Mouse (Mus musculus) kidney, adult 2 months (tissue): ENCODE data around the gene Ap4b1. TPM values are rescaled to one million over a fixed set of nuclear protein-coding genes. Genes with fewer than 3 reads are reported as not detected.

Source experiments
- DNase-seq: peaks from one replicate; pipeline ENCODE4 v3.0.0; 2021
- H3K27ac ChIP-seq: fragments of 200-500 bp; 2 replicates; pipeline ENCODE4 v1.5.1; 2012; ENCODE audit warnings: low read depth, low read length, control low read depth, inconsistent platforms; ENCODE audit not compliant: insufficient read depth
- H3K27me3 ChIP-seq: fragments of 200-500 bp; replicated peaks from 2 replicates; pipeline ENCODE4 v1.6.1; 2012; ENCODE audit warnings: mild to moderate bottlenecking, moderate library complexity, low read length, inconsistent platforms; ENCODE audit not compliant: control insufficient read depth, insufficient read depth
- H3K36me3 ChIP-seq: fragments of 200-500 bp; 2 replicates; pipeline ENCODE4 v1.6.1; 2012; ENCODE audit warnings: mild to moderate bottlenecking, moderate library complexity, low read length, inconsistent platforms; ENCODE audit not compliant: control insufficient read depth, insufficient read depth
- H3K4me1 ChIP-seq: fragments of 200-500 bp; 2 replicates; pipeline ENCODE4 v1.6.1; 2011; ENCODE audit warnings: low read length; ENCODE audit not compliant: control insufficient read depth, insufficient read depth
- H3K4me3 ChIP-seq: fragments of 200-500 bp; 2 replicates; pipeline ENCODE4 v1.5.1; 2011; ENCODE audit warnings: mild to moderate bottlenecking, low read depth, low read length, control low read depth; ENCODE audit not compliant: insufficient read depth
- CTCF ChIP-seq: fragments of 200-500 bp; conservative IDR thresholded peaks from 2 replicates; pipeline ENCODE4 v1.5.1; 2011; ENCODE audit warnings: low read depth, mild to moderate bottlenecking, control low read depth, low read length, moderate library complexity, mixed read lengths; ENCODE audit not compliant: insufficient read depth, insufficient read length
- POLR2A ChIP-seq: fragments of 200-500 bp; IDR thresholded peaks from one replicate; pipeline ENCODE4 v1.6.1; 2011; ENCODE audit warnings: low read depth, low read length, control low read depth
- WGBS: fragments of 180-500 bp; shearing (Covaris S2); methylation state at CpG from one replicate; pipeline ENCODE4 v1.1.7; 2018; 5-methylcytosine and 5-hydroxymethylcytosine counted together
- polyA plus RNA-seq: library from polyadenylated mRNA; depleted of rRNA; stranded (reverse); fragments of >200 nt; gene quantifications from 2 replicates; pipeline ENCODE4 v1.2.3, GENCODE M21; 2012

Ap4b1 gene
- polyA plus RNA-seq, 1 experiment: 15.7 TPM

DNA sequence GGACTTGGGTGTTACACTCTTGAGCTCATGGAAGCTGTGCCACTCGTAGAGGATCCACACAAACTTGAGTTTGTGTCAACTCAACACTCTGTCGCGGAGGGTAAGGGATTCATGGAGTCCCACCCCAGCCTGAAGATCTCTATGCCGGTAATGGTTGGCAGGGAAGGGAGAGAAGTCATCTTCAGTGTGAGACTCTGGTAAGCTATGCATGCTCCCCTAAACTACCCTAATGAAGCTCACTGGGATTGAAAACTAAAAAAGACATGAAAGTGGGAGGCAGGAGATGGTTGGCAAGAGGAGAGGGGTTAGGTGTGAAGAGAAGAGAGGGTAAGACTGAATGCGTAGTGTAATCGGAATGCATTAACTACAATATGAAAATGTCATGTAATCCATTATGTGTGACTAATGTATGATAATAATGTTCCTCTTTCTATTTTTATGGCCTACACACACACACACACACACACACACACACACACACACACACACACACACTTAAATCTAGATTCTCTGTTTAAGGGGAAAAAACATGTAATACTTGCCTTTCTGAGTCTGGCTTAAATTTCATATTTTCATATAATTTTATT lies 48.8 kb downstream of the Ap4b1 start:
- TF ChIP-seq POLR2A (no peak), CTCF (no peak)
- DNase-seq: no peak
- Histone ChIP-seq H3K4me3 (no peak overlapping the region), H3K27me3 (no peaks in the 10 kb centered on the region), H3K4me1 (peaks cover 6% of the 10 kb centered on the region; the same call in 1 of the 2 replicates), H3K27ac (no peak overlapping the region; the same call in 1 of the 2 replicates), H3K36me3 (no peaks in the 10 kb centered on the region)
- WGBS: 93% methylated on average over 6 of the region's 6 CpGs

DNA sequence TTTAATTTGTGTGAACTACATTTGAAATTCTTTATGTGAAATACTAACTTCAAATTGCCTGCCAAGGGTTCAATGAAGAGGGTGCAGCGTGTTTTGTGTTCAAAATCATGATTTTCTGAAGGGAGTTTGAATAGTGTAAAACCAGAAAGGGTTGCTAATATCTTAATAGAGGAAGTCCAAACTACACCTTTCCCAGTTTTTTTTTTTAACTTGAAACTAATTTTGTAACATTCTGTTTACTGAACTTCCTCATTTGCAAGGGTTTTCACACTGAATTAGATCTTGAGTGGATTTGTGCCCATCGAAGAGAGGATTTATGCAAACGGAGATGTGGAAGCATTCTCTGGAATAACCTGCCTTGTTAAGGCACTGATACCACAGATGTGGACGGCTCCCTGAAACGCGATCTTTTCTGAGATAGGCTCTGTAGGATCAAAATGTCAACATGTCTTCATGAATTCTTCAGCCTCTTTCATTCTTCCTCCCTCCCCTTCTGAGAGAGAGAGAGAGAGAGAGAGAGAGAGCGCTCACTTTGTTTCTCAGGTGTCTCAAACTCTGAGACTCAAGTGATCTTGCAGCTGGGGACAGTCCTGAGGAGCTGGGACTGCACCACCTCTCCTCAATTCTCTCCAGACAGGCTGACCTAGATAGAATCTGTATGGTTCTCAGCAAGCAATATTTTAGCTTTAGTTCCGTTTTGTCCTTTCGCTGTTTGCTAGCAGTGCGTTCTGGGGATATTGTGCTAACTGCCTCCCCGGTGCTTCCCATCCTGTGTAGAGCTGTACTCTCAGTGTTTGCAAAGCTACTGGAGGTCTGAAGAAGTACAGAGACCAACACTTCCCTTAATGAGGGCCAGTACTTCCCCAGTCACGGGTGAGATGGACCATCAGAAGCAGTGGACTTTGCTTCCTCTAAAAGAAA lies 49.8 kb downstream of the Ap4b1 start, which contains the start of gene Ptpn22:
TSS of gene Ptpn22 (plus strand) at position 915 of the 921 bp plus-strand sequence.
- Histone ChIP-seq H3K4me1 (peaks cover 6% of the 10 kb centered on the region; the same call in 1 of the 2 replicates), H3K36me3 (no peaks in the 10 kb centered on the region), H3K27ac (peak within 1 kb of the TSS; percentile 58), H3K4me3 (no peak within 1 kb of the TSS), H3K27me3 (no peaks in the 10 kb centered on the region)
- DNase-seq: peak; percentile 54
- no peak for TF ChIP-seq CTCF
- no peak for TF ChIP-seq POLR2A
- WGBS: 68% methylated on average over 12 of the region's 12 CpGs

DNA sequence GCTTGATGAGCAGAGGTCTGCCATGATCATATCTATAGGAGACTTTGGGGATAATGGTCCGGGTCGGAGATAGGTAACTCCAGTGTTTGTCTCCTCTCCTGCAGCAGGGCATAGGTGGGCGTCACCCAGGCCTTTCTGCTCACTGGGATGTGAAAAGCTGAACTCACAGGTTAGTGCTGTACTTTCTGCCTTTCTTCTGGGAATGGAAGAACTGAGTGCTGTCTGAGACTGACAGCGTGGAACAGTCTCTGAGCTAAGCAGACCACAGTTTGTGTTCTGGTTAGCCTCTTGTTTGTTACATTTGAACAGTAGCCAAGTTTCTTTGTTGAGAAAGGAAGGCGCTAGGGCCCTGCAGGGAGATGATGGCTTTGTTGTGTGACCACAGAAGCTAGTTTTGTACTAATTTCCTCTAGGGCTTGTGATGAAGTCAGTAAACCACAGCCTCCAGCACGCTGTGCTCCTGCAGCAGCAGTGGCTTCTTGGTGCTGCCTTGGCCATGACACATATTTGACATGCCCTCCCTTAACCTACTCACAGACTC lies 50.6 kb downstream of the Ap4b1 start:
- H3K36me3 ChIP-seq: no peaks in the 10 kb centered on the region
- H3K4me1 ChIP-seq: peaks cover 6% of the 10 kb centered on the region; the same call in 1 of the 2 replicates
- no peaks in the 10 kb centered on the region for H3K27me3 ChIP-seq
- H3K4me3 ChIP-seq: no peak overlapping the region
- H3K27ac ChIP-seq: peak overlapping the region; percentile 58
- peak; percentile 5 for TF ChIP-seq POLR2A
- TF ChIP-seq CTCF: no peak
- DNase-seq: peak; percentile 62
- 34% methylated on average over 6 of the region's 6 CpGs for WGBS

DNA sequence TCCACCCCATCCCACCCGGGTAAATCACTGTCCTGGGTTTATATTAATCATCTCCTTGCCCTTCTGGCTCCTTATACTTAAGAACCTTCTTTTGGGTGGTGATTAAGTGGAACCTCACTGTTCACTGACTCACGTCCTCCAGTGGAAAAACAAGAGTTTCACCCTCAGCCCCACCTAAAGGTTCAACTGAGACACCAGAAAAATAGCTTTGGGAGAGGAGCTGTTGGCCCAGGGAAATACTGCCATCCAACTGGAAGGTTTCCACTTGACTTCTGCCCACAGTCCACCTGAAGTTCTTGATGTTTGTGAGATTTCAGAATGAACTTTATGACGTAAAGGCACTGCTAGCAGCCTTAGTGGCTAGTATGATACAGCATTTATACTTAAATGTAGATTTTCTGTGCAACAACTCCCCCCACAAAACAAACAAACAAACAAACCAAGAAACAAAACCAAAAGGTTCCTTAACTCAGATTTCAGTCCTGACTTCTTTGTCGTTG lies 53.5 kb downstream of the Ap4b1 start:
- no peaks in the 10 kb centered on the region for H3K36me3 ChIP-seq
- no peaks in the 10 kb centered on the region for H3K27me3 ChIP-seq
- H3K27ac ChIP-seq: no peak overlapping the region
- DNase-seq: no peak
- H3K4me3 ChIP-seq: no peak overlapping the region
- peaks cover 7% of the 10 kb centered on the region; the same call in 1 of the 2 replicates for H3K4me1 ChIP-seq
- WGBS: 56% methylated on average over 4 of the region's 4 CpGs
- TF ChIP-seq POLR2A (no peak), CTCF (no peak)

DNA sequence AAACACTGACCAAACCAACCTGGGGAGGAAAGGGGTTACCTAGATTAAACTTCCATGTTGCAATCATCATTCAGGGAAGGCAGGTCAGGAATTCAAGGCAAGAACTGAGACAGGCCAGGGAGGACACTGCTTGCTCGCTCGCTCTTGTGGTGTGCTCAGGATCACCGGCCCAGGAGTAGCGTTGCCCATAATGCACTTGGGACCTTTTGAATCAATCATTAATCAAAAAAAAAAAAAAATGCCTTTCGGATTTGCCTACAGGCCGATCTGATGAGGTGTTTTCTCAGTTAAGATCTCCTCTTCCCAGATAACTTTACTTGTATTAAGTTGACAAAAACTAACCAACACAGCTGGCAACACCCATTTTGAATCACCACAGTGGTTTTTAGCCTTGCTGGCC lies 54.9 kb downstream of the Ap4b1 start:
- WGBS: 56% methylated on average over 6 of the region's 6 CpGs
- no peaks in the 10 kb centered on the region for H3K36me3 ChIP-seq
- TF ChIP-seq POLR2A (no peak), CTCF (no peak)
- no peak overlapping the region for H3K4me3 ChIP-seq
- no peaks in the 10 kb centered on the region for H3K27me3 ChIP-seq
- H3K4me1 ChIP-seq: peaks cover 5% of the 10 kb centered on the region; the same call in 1 of the 2 replicates
- H3K27ac ChIP-seq: peak overlapping the region; percentile 49; the same call in 1 of the 2 replicates
- DNase-seq: peak; percentile 68

DNA sequence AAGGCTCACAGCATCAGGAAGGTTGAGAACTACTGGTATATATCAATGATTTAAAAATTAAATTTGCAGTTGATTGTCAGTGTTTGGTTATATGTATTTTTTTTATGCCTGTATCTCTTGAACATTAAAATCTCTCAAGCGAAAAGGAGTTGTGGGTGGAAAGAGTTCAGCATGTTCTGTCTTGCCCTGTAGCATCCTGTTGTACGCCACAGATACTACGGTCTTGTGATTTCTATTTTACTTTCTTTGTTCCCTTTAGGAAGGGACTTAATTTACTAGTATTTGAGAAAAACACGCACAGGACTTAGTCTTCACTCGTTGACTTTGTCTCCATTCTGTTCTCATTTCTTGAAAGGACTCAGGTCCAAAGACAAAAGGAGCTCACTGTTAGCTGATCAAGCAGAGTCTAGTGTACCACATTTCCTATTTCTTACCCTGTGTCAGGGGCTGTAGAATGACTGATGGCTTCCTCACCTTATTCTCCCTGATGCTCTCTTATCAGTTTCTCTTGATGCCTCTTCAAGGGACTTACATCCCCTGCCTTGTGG lies 58.2 kb downstream of the Ap4b1 start:
- Histone ChIP-seq H3K27me3 (no peaks in the 10 kb centered on the region), H3K4me1 (peaks cover 5% of the 10 kb centered on the region; the same call in 1 of the 2 replicates), H3K4me3 (no peak overlapping the region), H3K36me3 (no peaks in the 10 kb centered on the region), H3K27ac (no peak overlapping the region)
- TF ChIP-seq POLR2A (no peak), CTCF (no peak)
- 81% methylated on average over 5 of the region's 5 CpGs for WGBS
- DNase-seq: no peak
